Mouse (Mus musculus): Measurements from ENCODE around the gene Gsn. TPM values are rescaled to one million over a fixed set of nuclear protein-coding genes. Genes with fewer than 3 reads are reported as not detected.

The Gsn gene
- total and polyA plus RNA-seq, 3 experiments = 24.2 to 54.2 (median 42.9) TPM

DNA sequence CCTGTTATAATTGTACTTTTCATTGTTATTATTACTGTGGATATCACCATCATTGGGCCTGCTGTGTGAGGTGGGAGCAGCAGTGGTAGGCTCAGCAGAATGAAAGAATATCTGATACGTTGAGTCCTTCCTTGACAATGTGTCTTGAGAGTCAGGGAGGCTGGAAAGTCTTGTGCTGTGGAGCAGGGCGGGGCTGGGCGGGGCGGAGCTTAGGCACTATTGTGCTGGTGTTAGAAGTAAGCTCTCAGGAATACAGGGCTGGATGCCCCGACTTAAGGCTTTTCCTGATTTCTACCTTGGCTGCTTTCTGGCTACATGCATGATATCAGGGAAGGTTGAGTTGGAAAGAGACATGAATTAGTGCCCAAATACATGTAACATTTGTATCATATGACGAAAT lies 3.4 kb upstream of the Gsn start:
- TF ChIP-seq ZNF384 (IDR thresholded peaks at IDR 0.05; ENCODE audit: low read depth, low read length) = no peak
- TF ChIP-seq JUN (IDR thresholded peaks at IDR 0.05; ENCODE audit: insufficient read depth, low read depth, low read length) = no peak
- no peak for TF ChIP-seq SMC3 (IDR thresholded peaks at IDR 0.05; ENCODE audit: low read depth, low read length)
- no peak for TF ChIP-seq E2F4 (IDR thresholded peaks at IDR 0.05; ENCODE audit: insufficient replicate concordance, low read depth, low read length)
- no peak for TF ChIP-seq MYC (IDR thresholded peaks at IDR 0.05; ENCODE audit: low read depth, low read length)
- TF ChIP-seq RCOR1 (conservative IDR thresholded peaks at IDR 0.05; ENCODE audit: low read depth, low read length) = no peak
- no peak for TF ChIP-seq ZMIZ1 (IDR thresholded peaks at IDR 0.05; ENCODE audit: low read depth, low read length)
- TF ChIP-seq ELF1 (IDR thresholded peaks at IDR 0.05; ENCODE audit: low read depth, low read length) = no peak
- Histone ChIP-seq H3K4me2 (ENCODE audit: insufficient read depth, low read depth, poor library complexity, severe bottlenecking) (no peak overlapping the region), H3K4me1 (ENCODE audit: control insufficient read depth in 1 of 2, insufficient read depth in 2 of 2) (peaks cover 21 to 48% of the 10 kb centered on the region in 2 experiments), H3K27ac (ENCODE audit: insufficient read depth, low read depth) (no peak overlapping the region), H3K9me3 (replicated peaks; ENCODE audit: low read length) (peaks cover 3% of the 10 kb centered on the region), H3K9ac (ENCODE audit: insufficient read depth, low read depth) (no peak overlapping the region), H3K36me3 (replicated peaks in 1 of 2; ENCODE audit: control insufficient read depth in 1 of 2, insufficient read depth in 1 of 2, low read length in 1 of 2) (no peaks in the 10 kb centered on the region), H3K4me3 (replicated peaks in 1 of 3; ENCODE audit: low read depth in 2 of 3, low read length in 2 of 3, poor library complexity in 1 of 3) (no peak overlapping the region), H3K79me2 (replicated peaks; ENCODE audit: control insufficient read depth, extremely low read depth, insufficient read depth, poor library complexity, severe bottlenecking) (no peaks in the 10 kb centered on the region), H3K27me3 (replicated peaks) (peaks cover 6% of the 10 kb centered on the region)
- in situ Hi-C loops (cut with MboI; ENCODE audit: low pct_ligation_motif_present, low pct_unique_long_range_greater_than_20kb, low sequenced_read_pairs) (no loop called here), dilution Hi-C loops (cut with MboI; ENCODE audit: extremely low pct_ligation_motif_present, extremely low pct_unique_long_range_greater_than_20kb, low sequenced_read_pairs) (no loop called here)
- no peak for DNase-seq (ENCODE audit: extremely low read depth)

DNA sequence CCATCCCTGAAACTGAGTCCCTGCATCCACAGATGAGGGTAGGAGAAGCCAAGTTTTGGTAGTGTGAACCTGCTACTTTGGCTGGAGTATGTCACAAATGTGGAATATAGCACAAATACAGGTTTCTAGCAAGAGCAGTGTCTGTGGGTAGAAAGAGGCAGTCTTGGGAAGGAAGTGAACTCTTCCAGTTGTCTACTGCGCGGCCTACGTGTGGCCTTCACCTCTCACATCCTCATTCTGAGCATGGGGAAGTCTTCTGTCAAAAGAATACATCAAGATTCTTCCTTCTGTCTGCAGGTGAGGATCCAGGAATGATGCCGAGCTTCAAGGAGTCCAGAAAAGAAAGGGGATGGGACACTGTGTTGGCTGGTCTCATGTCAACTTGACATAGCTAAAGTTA lies 2.4 kb upstream of the Gsn start:
- peaks cover 3% of the 10 kb centered on the region for H3K9me3 ChIP-seq (replicated peaks; ENCODE audit: low read length)
- H3K4me2 ChIP-seq (ENCODE audit: insufficient read depth, low read depth, poor library complexity, severe bottlenecking) = peak overlapping the region; percentile 18; the same call in 1 of the 2 replicates
- H3K27ac ChIP-seq (ENCODE audit: insufficient read depth, low read depth) = peak overlapping the region; percentile 30; the same call in 1 of the 2 replicates
- peaks cover 8% of the 10 kb centered on the region for H3K27me3 ChIP-seq (replicated peaks)
- DNase-seq (ENCODE audit: extremely low read depth) = no peak
- in situ Hi-C loops (cut with MboI; ENCODE audit: low pct_ligation_motif_present, low pct_unique_long_range_greater_than_20kb, low sequenced_read_pairs) (no loop called here), dilution Hi-C loops (cut with MboI; ENCODE audit: extremely low pct_ligation_motif_present, extremely low pct_unique_long_range_greater_than_20kb, low sequenced_read_pairs) (no loop called here)
- no peaks in the 10 kb centered on the region for H3K36me3 ChIP-seq (replicated peaks in 1 of 2; ENCODE audit: control insufficient read depth in 1 of 2, insufficient read depth in 1 of 2, low read length in 1 of 2)
- peaks cover 25 to 58% of the 10 kb centered on the region in 2 experiments for H3K4me1 ChIP-seq (ENCODE audit: control insufficient read depth in 1 of 2, insufficient read depth in 2 of 2)
- H3K4me3 ChIP-seq (replicated peaks in 1 of 3; ENCODE audit: low read depth in 2 of 3, low read length in 2 of 3, poor library complexity in 1 of 3) = no peak overlapping the region
- H3K9ac ChIP-seq (ENCODE audit: insufficient read depth, low read depth) = peak overlapping the region; percentile 2; the same call in 1 of the 2 replicates
- H3K79me2 ChIP-seq (replicated peaks; ENCODE audit: control insufficient read depth, extremely low read depth, insufficient read depth, poor library complexity, severe bottlenecking) = no peaks in the 10 kb centered on the region
- TF ChIP-seq ELF1 (IDR thresholded peaks at IDR 0.05; ENCODE audit: low read depth, low read length) = peak; percentile 46; the same call in 1 of the 2 replicates
- no peak for TF ChIP-seq ZNF384 (IDR thresholded peaks at IDR 0.05; ENCODE audit: low read depth, low read length)
- no peak for TF ChIP-seq E2F4 (IDR thresholded peaks at IDR 0.05; ENCODE audit: insufficient replicate concordance, low read depth, low read length)
- TF ChIP-seq JUND (conservative IDR thresholded peaks at IDR 0.05; ENCODE audit: low read depth, low read length) = 0 out of 2 replicates have a peak, but pooled peaks have one; percentile 32
- 0 out of 2 replicates have a peak, but pooled peaks have one; percentile 32 for TF ChIP-seq MAZ (IDR thresholded peaks at IDR 0.05; ENCODE audit: low read depth, low read length)
- 0 out of 2 replicates have a peak, but pooled peaks have one; percentile 43 for TF ChIP-seq MEF2A (IDR thresholded peaks at IDR 0.05; ENCODE audit: borderline replicate concordance, low read depth, low read length)
- 0 out of 2 replicates have a peak, but pooled peaks have one; percentile 38 for TF ChIP-seq SIN3A (IDR thresholded peaks at IDR 0.05; ENCODE audit: low read length)
- peak; percentile 28; the same call in 1 of the 2 replicates for TF ChIP-seq ETS1 (conservative IDR thresholded peaks at IDR 0.05; ENCODE audit: low read depth, low read length)
- TF ChIP-seq HCFC1 (IDR thresholded peaks at IDR 0.05; ENCODE audit: low read depth, low read length) = peak; percentile 40; the same call in 1 of the 2 replicates
- 0 out of 2 replicates have a peak, but pooled peaks have one; percentile 14 for TF ChIP-seq CHD2 (IDR thresholded peaks at IDR 0.05; ENCODE audit: low read length)
- TF ChIP-seq EP300 (IDR thresholded peaks at IDR 0.05; ENCODE audit: low read length) = peak; percentile 87
- TF ChIP-seq MYC (IDR thresholded peaks at IDR 0.05; ENCODE audit: low read depth, low read length) = 0 out of 2 replicates have a peak, but pooled peaks have one; percentile 49
- TF ChIP-seq ZKSCAN1 (IDR thresholded peaks at IDR 0.05; ENCODE audit: borderline replicate concordance, low read depth, low read length) = no peak
- no peak for TF ChIP-seq CTCF (conservative IDR thresholded peaks at IDR 0.05 in 1 of 2, IDR thresholded peaks at IDR 0.05 in 1 of 2; ENCODE audit: low read depth in 2 of 2, low read length in 2 of 2)
- 0 out of 2 replicates have a peak, but pooled peaks have one; percentile 30 for TF ChIP-seq MAFK (IDR thresholded peaks at IDR 0.05; ENCODE audit: insufficient replicate concordance, low read length)
- TF ChIP-seq USF2 (conservative IDR thresholded peaks at IDR 0.05; ENCODE audit: low read depth, low read length) = no peak
- TF ChIP-seq TBP (conservative IDR thresholded peaks at IDR 0.05; ENCODE audit: low read depth, low read length) = no peak
- TF ChIP-seq BHLHE40 (IDR thresholded peaks at IDR 0.05; ENCODE audit: low read depth, low read length) = peak; percentile 25; the same call in 1 of the 2 replicates
- 0 out of 2 replicates have a peak, but pooled peaks have one; percentile 38 for TF ChIP-seq NRF1 (IDR thresholded peaks at IDR 0.05; ENCODE audit: low read depth, low read length)
- no peak for TF ChIP-seq NELFE (IDR thresholded peaks at IDR 0.05; ENCODE audit: low read depth, low read length)
- TF ChIP-seq POLR2A (IDR thresholded peaks at IDR 0.05; ENCODE audit: low read depth, low read length) = no peak
- TF ChIP-seq MAX (IDR thresholded peaks at IDR 0.05; ENCODE audit: low read length) = peak; percentile 73
- TF ChIP-seq SMC3 (IDR thresholded peaks at IDR 0.05; ENCODE audit: low read depth, low read length) = no peak
- no peak for TF ChIP-seq GABPA (IDR thresholded peaks at IDR 0.05; ENCODE audit: insufficient replicate concordance, low read depth, low read length)
- TF ChIP-seq PAX5 (IDR thresholded peaks at IDR 0.05; ENCODE audit: low read length) = no peak
- no peak for TF ChIP-seq UBTF (IDR thresholded peaks at IDR 0.05; ENCODE audit: low read depth, low read length)
- TF ChIP-seq POLR2AphosphoS2 (IDR thresholded peaks at IDR 0.05; ENCODE audit: low read depth, low read length) = no peak
- no peak for TF ChIP-seq ZC3H11A (IDR thresholded peaks at IDR 0.05; ENCODE audit: low read depth, low read length)
- TF ChIP-seq JUN (IDR thresholded peaks at IDR 0.05; ENCODE audit: insufficient read depth, low read depth, low read length) = no peak
- no peak for TF ChIP-seq ZMIZ1 (IDR thresholded peaks at IDR 0.05; ENCODE audit: low read depth, low read length)
